Mouse (Mus musculus) heart, postnatal 0 days (tissue): ENCODE data around the gene Kat5.

ENCODE experiments used
- CTCF ChIP-seq: IDR thresholded peaks from 2 replicates; pipeline ENCODE4 v1.5.1; 2016; ENCODE audit warnings: antibody characterized with exemption, control low read depth, low read depth
- EP300 ChIP-seq: IDR thresholded peaks from 2 replicates; pipeline ENCODE4 v1.6.1; 2016; ENCODE audit warnings: antibody characterized with exemption, low read depth

DNA sequence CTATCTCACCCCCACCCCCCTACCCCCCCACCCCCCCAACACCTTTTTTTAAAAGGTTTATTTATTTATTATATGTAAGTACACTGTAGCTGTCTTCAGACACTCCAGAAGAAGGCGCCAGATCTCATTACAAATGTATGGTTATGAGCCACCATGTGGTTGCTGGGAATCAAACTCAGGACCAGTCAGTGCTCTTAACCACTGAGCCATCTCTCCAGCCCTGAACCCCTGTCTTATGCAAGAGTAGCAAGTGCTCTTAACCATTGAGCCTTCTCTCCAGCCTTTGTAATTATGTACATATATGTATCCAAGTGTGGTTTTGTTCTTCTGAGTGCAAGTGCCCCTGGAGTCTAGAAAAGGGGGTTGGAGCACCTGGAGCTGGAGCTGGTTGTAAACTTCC lies 1.9 kb upstream of the Kat5 start:
- TF ChIP-seq CTCF (no peak), EP300 (no peak)
